Mouse (Mus musculus): Measurements from ENCODE around the gene 1700088E04Rik.

1700088E04Rik gene

GRCm38 (mm10) chr15:79130782-79131181 is 10.3 kb downstream of the 1700088E04Rik start:
- no peak for DNase-seq

DNA sequence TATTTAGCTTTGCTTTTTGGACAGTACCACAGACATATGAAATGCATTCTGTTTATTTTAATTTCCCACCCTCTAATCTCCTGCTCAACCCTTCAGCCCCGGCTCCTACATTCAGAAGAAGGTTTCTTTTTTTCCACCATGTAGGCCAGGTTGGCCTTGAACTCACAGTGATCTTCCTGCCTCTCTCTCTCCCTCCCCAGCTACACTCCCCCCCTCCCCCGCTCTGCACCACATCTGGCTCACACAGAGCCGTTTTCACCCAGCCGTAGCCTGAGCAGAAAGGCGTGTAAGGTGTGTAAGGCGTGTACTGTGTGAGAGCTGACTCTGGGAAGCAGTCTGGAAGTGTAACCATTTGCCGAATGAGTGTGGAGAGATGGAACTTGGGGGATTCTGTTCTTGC is 11.7 kb downstream of the 1700088E04Rik start:
- no peak for DNase-seq

- no peak for DNase-seq
Observed at GRCm38 (mm10) chr15:79128208-79128607, 12.8 kb downstream of the 1700088E04Rik start.

GRCm38 (mm10) chr15:79127101-79127500 is 14.0 kb downstream of the 1700088E04Rik start:
- DNase-seq: no peak

GRCm38 (mm10) chr15:79126217-79126932 is 14.7 kb downstream of the 1700088E04Rik start:
- DNase-seq: peak; percentile 57

GRCm38 (mm10) chr15:79124331-79124875 is 16.6 kb downstream of the 1700088E04Rik start:
- DNase-seq: no peak

GRCm38 (mm10) chr15:79123751-79124150 is 17.3 kb downstream of the 1700088E04Rik start:
- DNase-seq: no peak

GRCm38 (mm10) chr15:79122546-79122945 is 18.5 kb downstream of the 1700088E04Rik start:
- DNase-seq: no peak

DNA sequence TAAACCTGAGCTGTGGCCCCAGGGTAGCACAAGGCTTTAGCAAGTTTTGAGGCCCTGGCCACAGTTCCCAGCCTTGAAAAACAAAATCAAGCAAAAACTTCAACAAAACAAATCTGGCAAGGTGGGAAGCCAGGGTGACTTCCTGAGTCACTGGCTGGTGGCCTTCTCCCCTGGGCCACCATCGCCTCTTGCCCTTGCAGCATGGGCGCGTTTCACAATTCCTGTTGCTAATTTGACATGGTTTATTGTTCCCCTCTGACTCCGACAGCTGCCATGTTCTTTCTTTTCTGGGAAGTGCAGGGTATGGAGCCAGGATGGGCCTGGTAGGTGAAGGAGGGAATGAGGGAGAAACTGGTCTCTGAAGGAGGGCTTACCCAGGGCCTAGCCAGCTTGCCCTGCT is 18.9 kb downstream of the 1700088E04Rik start:
- no peak for DNase-seq

DNA sequence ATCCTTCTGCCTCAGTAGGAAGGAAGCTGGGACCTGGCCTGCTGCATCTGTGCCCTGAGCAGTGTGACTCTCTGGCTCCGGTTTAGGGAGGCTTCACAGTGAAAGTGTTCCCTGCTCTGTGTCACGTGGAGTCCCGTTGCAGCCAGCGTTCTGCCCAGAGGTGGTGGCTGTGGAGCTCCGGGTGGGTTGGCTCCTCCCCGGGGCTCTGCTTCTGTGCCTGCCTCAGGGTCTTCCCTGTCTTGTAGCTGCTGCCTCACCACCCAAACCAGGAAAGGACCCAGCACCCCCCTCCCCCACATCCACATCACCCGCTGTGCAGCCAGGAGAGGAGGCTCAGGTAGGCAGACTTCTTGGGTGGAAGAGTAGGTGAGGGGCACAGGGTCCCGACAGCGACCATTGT is 21.6 kb downstream of the 1700088E04Rik start:
- no peak for DNase-seq

GRCm38 (mm10) chr15:79115276-79115675 is 25.8 kb downstream of the 1700088E04Rik start:
- DNase-seq: peak; percentile 48

DNA sequence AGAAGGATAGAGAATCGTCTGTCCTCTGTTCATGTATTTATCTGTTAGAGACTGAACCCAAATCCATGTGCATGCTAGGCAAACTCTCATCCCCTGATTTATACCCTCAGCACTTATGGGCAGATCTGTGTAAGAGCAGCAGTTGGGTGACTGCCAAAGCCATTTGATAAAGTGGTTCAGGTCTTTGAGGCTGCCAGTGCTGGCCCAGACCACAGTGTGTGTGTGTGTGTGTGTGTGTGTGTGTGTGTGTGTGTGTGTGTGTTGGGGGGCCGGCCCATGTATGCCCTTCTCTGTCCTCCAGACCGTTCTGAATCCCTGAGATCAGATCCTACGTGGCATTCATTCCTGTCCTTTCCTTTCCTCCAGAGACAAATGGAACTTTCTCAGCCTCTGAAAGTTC is 29.3 kb downstream of the 1700088E04Rik start:
- DNase-seq: no peak

DNA sequence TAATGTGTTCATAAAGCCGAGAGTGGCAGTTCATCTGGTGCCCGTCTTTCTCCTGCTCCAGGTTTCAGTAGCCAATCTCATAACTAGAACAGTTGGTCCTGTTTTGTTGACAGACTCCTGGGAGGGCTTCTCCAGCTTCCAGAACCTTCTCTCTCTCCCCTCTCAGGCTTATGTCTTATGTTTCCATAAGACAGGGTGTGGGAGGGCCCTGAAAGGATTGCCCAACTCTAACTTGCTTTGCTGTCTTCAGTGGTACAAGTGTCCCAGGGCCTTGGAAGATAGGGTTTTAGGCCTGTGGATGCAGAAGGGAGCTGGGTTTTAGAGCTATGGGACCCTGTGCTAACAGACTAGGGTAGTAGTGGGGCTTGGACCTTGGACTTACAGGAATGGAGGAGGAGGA is 30.5 kb downstream of the 1700088E04Rik start:
- no peak for DNase-seq

DNA sequence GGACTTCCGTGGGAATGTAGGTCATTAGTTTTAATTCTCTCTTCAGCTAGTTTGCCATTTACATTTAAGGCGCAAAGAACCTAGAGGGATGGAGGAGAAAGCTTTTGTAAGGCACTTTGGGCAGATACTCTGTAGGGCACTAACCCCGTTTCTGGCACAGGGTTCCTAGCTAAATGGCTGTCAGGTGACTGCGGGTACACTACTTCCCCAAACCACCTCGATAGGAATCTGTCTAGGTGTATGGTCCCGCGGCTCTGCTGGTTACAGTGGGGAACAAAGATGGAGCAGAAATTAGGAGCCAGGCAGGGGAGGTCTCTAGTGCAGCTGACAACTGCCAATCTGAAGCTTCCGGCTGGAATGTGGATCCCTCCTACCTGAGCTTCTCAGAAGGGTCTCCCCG is 31.0 kb downstream of the 1700088E04Rik start:
- DNase-seq: no peak

GRCm38 (mm10) chr15:79109321-79109934 is 31.6 kb downstream of the 1700088E04Rik start:
- DNase-seq: peak; percentile 53

- DNase-seq: peak; percentile 78
Observed at GRCm38 (mm10) chr15:79108421-79109320, 32.4 kb downstream of the 1700088E04Rik start, which contains the start of gene Micall1. Micall1 (plus strand) TSS chr15:79108898.

DNA sequence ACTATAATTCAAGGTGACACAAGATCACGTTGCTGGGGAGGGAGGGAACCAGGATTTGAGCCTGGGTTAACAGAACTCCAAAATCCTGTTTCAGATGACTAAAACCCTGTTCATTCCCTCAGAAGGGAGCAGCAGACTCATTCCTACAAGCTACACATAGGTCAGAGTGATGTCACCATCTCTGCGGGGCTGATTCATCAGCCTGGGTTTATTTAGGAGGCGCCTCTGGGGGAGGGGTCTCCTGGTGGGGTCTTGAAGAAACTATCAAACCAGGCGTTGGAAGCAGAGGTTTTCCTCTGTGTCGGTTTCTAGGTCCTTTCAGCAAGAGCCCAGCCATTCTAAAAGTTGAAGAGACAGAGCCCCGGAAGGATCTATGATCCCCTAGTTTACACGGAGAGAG is 33.1 kb downstream of the 1700088E04Rik start:
- DNase-seq: no peak

DNA sequence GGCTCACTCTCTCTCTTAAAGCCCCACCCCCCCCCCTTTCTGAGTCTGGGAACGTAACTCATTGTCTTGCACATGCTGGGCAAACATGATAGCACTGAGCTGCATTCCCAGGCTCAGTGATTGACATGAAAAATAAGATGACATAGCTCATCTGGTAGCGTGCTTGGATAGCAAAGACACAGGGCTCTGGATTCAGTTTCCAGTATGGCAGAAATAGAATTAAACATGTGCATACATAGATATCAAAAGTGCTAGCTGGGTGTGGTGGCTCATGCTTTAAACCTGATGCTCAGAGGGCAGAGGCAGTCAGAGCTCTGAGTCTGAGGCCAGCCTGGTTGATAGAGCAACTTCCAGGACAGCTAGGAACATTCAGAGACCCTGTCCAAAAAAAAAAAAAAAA is 35.2 kb downstream of the 1700088E04Rik start:
- no peak for DNase-seq

GRCm38 (mm10) chr15:79103264-79103663 is 37.8 kb downstream of the 1700088E04Rik start:
- no peak for DNase-seq

- no peak for DNase-seq
Observed at GRCm38 (mm10) chr15:79101531-79101930, 39.5 kb downstream of the 1700088E04Rik start.

DNA sequence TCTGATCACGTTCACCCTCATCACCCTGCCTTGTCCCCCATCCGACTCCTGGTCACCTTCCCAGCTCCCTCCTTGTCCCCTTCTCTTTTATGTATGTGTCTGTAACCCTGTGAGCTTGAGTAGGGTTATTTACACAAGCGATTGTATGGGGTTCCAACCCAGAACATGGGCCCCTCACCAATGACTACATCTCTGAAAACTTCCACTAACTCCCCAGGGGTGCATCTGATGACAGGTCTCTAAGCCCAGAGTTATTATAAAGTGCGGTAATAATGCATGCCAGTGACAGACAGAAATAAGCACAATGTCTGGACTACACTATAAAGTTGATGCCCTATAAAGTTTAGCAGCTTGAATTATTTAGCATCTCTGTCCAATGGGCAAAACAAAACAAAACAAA is 40.7 kb downstream of the 1700088E04Rik start:
- no peak for DNase-seq

- no peak for DNase-seq
Observed at GRCm38 (mm10) chr15:79099456-79099855, 41.6 kb downstream of the 1700088E04Rik start.

GRCm38 (mm10) chr15:79098868-79099267 is 42.2 kb downstream of the 1700088E04Rik start:
- no peak for DNase-seq

All from thymus, postnatal 14 days (tissue).